Mouse (Mus musculus): ENCODE measurements around the gene Cc2d1a.

DNA sequence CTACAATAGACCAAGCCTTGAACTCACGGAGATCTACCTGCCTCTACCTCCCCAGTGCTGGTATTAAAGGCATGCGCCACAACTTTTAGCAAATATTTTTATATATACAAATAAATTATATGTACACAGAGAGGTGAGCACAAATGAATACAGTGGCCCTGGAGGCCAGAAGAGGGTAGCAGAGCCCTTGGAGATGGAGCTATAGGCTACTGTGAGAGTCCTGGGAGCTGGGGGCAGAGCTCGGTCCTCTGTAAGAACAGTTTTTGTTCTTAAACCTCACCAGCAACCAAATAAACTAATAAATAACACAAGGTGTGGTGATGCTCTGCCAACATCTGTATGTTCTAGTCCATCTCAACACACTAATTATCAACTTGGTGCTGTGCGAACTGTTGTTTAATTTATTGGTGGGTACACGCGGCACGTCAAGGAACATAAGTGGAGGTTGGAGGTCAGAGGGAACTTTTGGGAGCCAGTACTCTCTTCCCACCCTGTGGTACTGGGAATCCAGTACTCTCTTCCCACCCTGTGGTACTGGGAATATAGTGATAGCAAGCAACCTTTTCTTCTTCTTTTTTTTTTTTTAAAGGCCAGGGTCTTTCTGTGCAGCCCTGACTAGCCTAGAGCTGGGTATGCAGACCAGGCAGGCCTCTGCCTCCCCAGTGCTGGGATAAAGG lies 42.6 kb upstream of the Cc2d1a start:
- TF ChIP-seq CTCF (IDR thresholded peaks at IDR 0.05; ENCODE audit: low read depth, low read length) (no peak), POLR2A (IDR thresholded peaks at IDR 0.05; ENCODE audit: insufficient read depth, low read length) (no peak)

Measured in ES-Bruce4 (cell line).